Comparison of ENCODE assay signal across 11 mouse cellular contexts in genomic region chr15:91316964-91317363, GRCm38 (mm10).
DNase-seq lines count a peak whose midpoint lies in the region; ATAC-seq and TF ChIP-seq lines count a peak whose summit lies in the region.
"Had no signal": no experiment of that assay in that cellular context is flagged by ENCODE, and none has a peak within 500 bp of the region (broad histone marks: within the 10 kb centered on the region; RNA-seq: fewer than 3 reads in every experiment).

No protein-coding gene starts in this region.

- intact Hi-C loops in heart, postnatal 36 days (cut with DNase I), result no loop called here

- no peak overlapping the region for H3K9ac ChIP-seq in embryonic facial prominence, embryonic 14.5 days (ENCODE audit: low read depth, low read length)
- H3K9ac ChIP-seq in midbrain, postnatal 0 days (replicated peaks; ENCODE audit: low read length, poor library complexity, severe bottlenecking), result no peak overlapping the region
- H3K9ac ChIP-seq in midbrain, embryonic 14.5 days (replicated peaks; ENCODE audit: low read length), result no peak overlapping the region
- no peak overlapping the region for H3K9ac ChIP-seq in midbrain, embryonic 13.5 days (replicated peaks)
- H3K9ac ChIP-seq: kidney, embryonic 15.5 days; limb, embryonic 13.5 days had no signal

- H3K27ac ChIP-seq in embryonic facial prominence, embryonic 14.5 days (replicated peaks; ENCODE audit: low read depth, low read length), result no peak overlapping the region
- no peak overlapping the region for H3K27ac ChIP-seq in embryonic facial prominence, embryonic 10.5 days (replicated peaks)
- H3K27ac ChIP-seq in midbrain, postnatal 0 days (ENCODE audit: low read depth, low read length), result no peak overlapping the region
- H3K27ac ChIP-seq in midbrain, embryonic 14.5 days (replicated peaks; ENCODE audit: low read depth, low read length), result no peak overlapping the region
- H3K27ac ChIP-seq in midbrain, embryonic 13.5 days, result no peak overlapping the region
- H3K27ac ChIP-seq: heart, adult 2 months; kidney, embryonic 15.5 days; limb, embryonic 13.5 days had no signal

- no peak overlapping the region for H3K4me3 ChIP-seq in embryonic facial prominence, embryonic 14.5 days (ENCODE audit: low read depth, low read length)
- no peak overlapping the region for H3K4me3 ChIP-seq in embryonic facial prominence, embryonic 10.5 days
- no peak overlapping the region for H3K4me3 ChIP-seq in midbrain, postnatal 0 days (ENCODE audit: low read depth, low read length)
- no peak overlapping the region for H3K4me3 ChIP-seq in midbrain, embryonic 14.5 days (replicated peaks; ENCODE audit: low read depth, low read length)
- H3K4me3 ChIP-seq in midbrain, embryonic 13.5 days (replicated peaks), result no peak overlapping the region
- H3K4me3 ChIP-seq: heart, adult 2 months; kidney, embryonic 15.5 days; limb, embryonic 13.5 days had no signal

- H3K27me3 ChIP-seq in embryonic facial prominence, embryonic 14.5 days (replicated peaks; ENCODE audit: control insufficient read depth, insufficient read depth, low read length), result no peaks in the 10 kb centered on the region
- H3K27me3 ChIP-seq in embryonic facial prominence, embryonic 10.5 days (replicated peaks; ENCODE audit: low read depth, poor library complexity, severe bottlenecking), result no peaks in the 10 kb centered on the region
- no peaks in the 10 kb centered on the region for H3K27me3 ChIP-seq in midbrain, postnatal 0 days (ENCODE audit: insufficient read depth, low read length)
- no peaks in the 10 kb centered on the region for H3K27me3 ChIP-seq in midbrain, embryonic 14.5 days (ENCODE audit: control insufficient read depth, insufficient read depth, low read length)
- H3K27me3 ChIP-seq in midbrain, embryonic 13.5 days, result no peaks in the 10 kb centered on the region
- H3K27me3 ChIP-seq: kidney, embryonic 15.5 days; limb, embryonic 13.5 days had no signal

- H3K4me2 ChIP-seq in embryonic facial prominence, embryonic 14.5 days (ENCODE audit: low read depth, low read length), result no peak overlapping the region
- H3K4me2 ChIP-seq in midbrain, postnatal 0 days (ENCODE audit: low read depth, low read length, poor library complexity, severe bottlenecking), result no peak overlapping the region
- no peak overlapping the region for H3K4me2 ChIP-seq in midbrain, embryonic 14.5 days (ENCODE audit: low read length)
- no peak overlapping the region for H3K4me2 ChIP-seq in midbrain, embryonic 13.5 days (replicated peaks)
- H3K4me2 ChIP-seq: kidney, embryonic 15.5 days; limb, embryonic 13.5 days had no signal

- H3K36me3 ChIP-seq in embryonic facial prominence, embryonic 14.5 days (ENCODE audit: control insufficient read depth, insufficient read depth, low read length), result no peaks in the 10 kb centered on the region
- no peaks in the 10 kb centered on the region for H3K36me3 ChIP-seq in embryonic facial prominence, embryonic 10.5 days (replicated peaks)
- H3K36me3 ChIP-seq in midbrain, postnatal 0 days (ENCODE audit: insufficient read depth, low read length), result 0 out of 2 replicates have a peak, but pooled peaks cover 4% of the 10 kb centered on the region
- no peaks in the 10 kb centered on the region for H3K36me3 ChIP-seq in midbrain, embryonic 14.5 days (ENCODE audit: control insufficient read depth, insufficient read depth, low read length)
- H3K36me3 ChIP-seq in midbrain, embryonic 13.5 days, result no peaks in the 10 kb centered on the region
- H3K36me3 ChIP-seq: kidney, embryonic 15.5 days; limb, embryonic 13.5 days had no signal

- TF ChIP-seq CTCF in midbrain, postnatal 0 days (IDR thresholded peaks at IDR 0.05), result no peak

- peak; percentile 16 for DNase-seq in embryonic facial prominence, embryonic 14.5 days (ENCODE audit: low spot score)
- DNase-seq in embryonic facial prominence, embryonic 10.5 days (ENCODE audit: low spot score), result no peak
- DNase-seq in midbrain, postnatal 0 days (ENCODE audit: low spot score), result peak; percentile 37
- no peak for DNase-seq in midbrain, embryonic 14.5 days
- DNase-seq in heart, postnatal 36 days, result peak; percentile 40 to 44
- DNase-seq in skeletal muscle tissue, adult 2 months (ENCODE audit: low read depth, low spot score), result peak; percentile 70

- ATAC-seq in embryonic facial prominence, embryonic 14.5 days (ENCODE audit: low read depth), result no peak
- no peak for ATAC-seq in midbrain, postnatal 0 days (ENCODE audit: low FRiP score)
- ATAC-seq in midbrain, embryonic 14.5 days (ENCODE audit: low FRiP score, low TSS enrichment), result no peak
- no peak for ATAC-seq in inflammation-experienced regulatory T-cells, adult 6 months
- ATAC-seq in midbrain, embryonic 13.5 days, result no peak

- H3K4me1 ChIP-seq in embryonic facial prominence, embryonic 14.5 days (ENCODE audit: control insufficient read depth, insufficient read depth, low read length), result 0 out of 2 replicates have a peak, but pooled peaks cover 6% of the 10 kb centered on the region
- no peaks in the 10 kb centered on the region for H3K4me1 ChIP-seq in embryonic facial prominence, embryonic 10.5 days
- H3K4me1 ChIP-seq in midbrain, postnatal 0 days (ENCODE audit: insufficient read depth, low read length), result no peaks in the 10 kb centered on the region
- H3K4me1 ChIP-seq in midbrain, embryonic 14.5 days (ENCODE audit: control insufficient read depth, insufficient read depth, low read length), result no peaks in the 10 kb centered on the region
- no peaks in the 10 kb centered on the region for H3K4me1 ChIP-seq in midbrain, embryonic 13.5 days (replicated peaks)

- no peaks in the 10 kb centered on the region for H3K9me3 ChIP-seq in embryonic facial prominence, embryonic 14.5 days (ENCODE audit: control insufficient read depth, low read length)
- no peaks in the 10 kb centered on the region for H3K9me3 ChIP-seq in embryonic facial prominence, embryonic 10.5 days
- no peaks in the 10 kb centered on the region for H3K9me3 ChIP-seq in midbrain, postnatal 0 days (ENCODE audit: low read length)
- H3K9me3 ChIP-seq in midbrain, embryonic 14.5 days (ENCODE audit: control insufficient read depth, low read length), result no peaks in the 10 kb centered on the region
- no peaks in the 10 kb centered on the region for H3K9me3 ChIP-seq in midbrain, embryonic 13.5 days
- H3K9me3 ChIP-seq: kidney, embryonic 15.5 days; limb, embryonic 13.5 days had no signal

- WGBS in embryonic facial prominence, embryonic 14.5 days, result 78% methylated on average over 4 of the region's 4 CpGs
- WGBS in embryonic facial prominence, embryonic 10.5 days, result 80% methylated on average over 4 of the region's 4 CpGs
- 70% methylated on average over 4 of the region's 4 CpGs for WGBS in midbrain, postnatal 0 days
- WGBS in midbrain, embryonic 14.5 days, result 73% methylated on average over 4 of the region's 4 CpGs
- WGBS in midbrain, embryonic 13.5 days, result 77% methylated on average over 4 of the region's 4 CpGs

Comparison
In these comparisons a context has a peak if more than half of its experiments do, and no peak if none do; other contexts are left out.
1. DNase-seq: peak in embryonic facial prominence, embryonic 14.5 days (single experiment), midbrain, postnatal 0 days (single experiment), heart, postnatal 36 days (2 of 2) and skeletal muscle tissue, adult 2 months (single experiment); none in embryonic facial prominence, embryonic 10.5 days (single experiment) and midbrain, embryonic 14.5 days (single experiment).